In the genomic region with DNA sequence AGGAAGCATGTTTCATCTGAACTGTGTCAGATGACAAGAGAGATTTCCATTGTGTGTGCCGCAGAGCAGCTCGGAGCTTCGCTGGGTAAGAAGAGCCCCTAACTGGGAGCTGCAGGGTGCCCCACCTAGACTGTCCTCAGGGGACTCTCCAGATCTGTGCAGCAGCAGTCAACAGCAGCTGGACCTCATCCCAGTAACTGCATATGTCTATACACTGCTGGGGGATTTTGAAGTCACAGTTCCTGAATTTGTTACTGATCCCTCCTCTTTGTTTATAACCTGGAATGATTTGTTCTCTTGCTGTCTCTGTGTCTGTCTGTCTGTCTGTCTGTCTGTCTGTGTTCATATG, we compare ENCODE assay signal across 12 mouse cellular contexts.
DNase-seq lines count a peak whose midpoint lies in the region; ATAC-seq lines count a peak whose summit lies in the region.
"Had no signal": no experiment of that assay in that cellular context is flagged by ENCODE, and none has a peak within 500 bp of the region (broad histone marks: within the 10 kb centered on the region; RNA-seq: fewer than 3 reads in every experiment).

No protein-coding gene starts in this region.

- intact Hi-C loops in gastrocnemius, postnatal 14 days (cut with DNase I; ENCODE audit: low total_unique reads), result no loop called here

- H3K9me3 ChIP-seq in heart, embryonic 12.5 days (replicated peaks), result no peaks in the 10 kb centered on the region
- no peaks in the 10 kb centered on the region for H3K9me3 ChIP-seq in lung, embryonic 15.5 days
- H3K9me3 ChIP-seq in limb, embryonic 15.5 days, result no peaks in the 10 kb centered on the region

- no peak overlapping the region for H3K27ac ChIP-seq in heart, embryonic 12.5 days (ENCODE audit: poor library complexity, severe bottlenecking)
- H3K27ac ChIP-seq in lung, embryonic 15.5 days, result no peak overlapping the region
- H3K27ac ChIP-seq in limb, embryonic 15.5 days, result no peak overlapping the region
- H3K27ac ChIP-seq: left cerebral cortex, adult 2 months had no signal

- DNase-seq in heart, adult 11 months, result peak; percentile 46
- DNase-seq in lung, postnatal 25 days (ENCODE audit: low spot score), result no peak
- peak; percentile 20 for DNase-seq in NIH3T3 (ENCODE audit: low read depth)
- DNase-seq in cerebellum, adult 11 months, result no peak
- no peak for DNase-seq in gastrocnemius, postnatal 14 days
- DNase-seq: gastrocnemius, postnatal 10 days; thymus, postnatal 25 days had no signal

- ATAC-seq in heart, embryonic 12.5 days (ENCODE audit: insufficient number of reproducible peaks, low FRiP score), result no peak
- peak; percentile 77 for ATAC-seq in lung, embryonic 15.5 days (ENCODE audit: borderline replicate concordance, extremely low read depth, low FRiP score, low TSS enrichment)
- ATAC-seq in limb, embryonic 15.5 days (ENCODE audit: insufficient number of reproducible peaks, low FRiP score, low TSS enrichment, low read depth), result 0 out of 2 replicates have a peak, but pooled peaks have one; percentile 52
- ATAC-seq: inflammation-experienced regulatory T-cells, adult 6 months had no signal

- H3K27me3 ChIP-seq in heart, embryonic 12.5 days (replicated peaks), result peaks cover 28% of the 10 kb centered on the region
- H3K27me3 ChIP-seq in lung, embryonic 15.5 days, result no peaks in the 10 kb centered on the region
- no peaks in the 10 kb centered on the region for H3K27me3 ChIP-seq in limb, embryonic 15.5 days

- no peaks in the 10 kb centered on the region for H3K36me3 ChIP-seq in heart, embryonic 12.5 days
- no peaks in the 10 kb centered on the region for H3K36me3 ChIP-seq in lung, embryonic 15.5 days
- H3K36me3 ChIP-seq in limb, embryonic 15.5 days, result no peaks in the 10 kb centered on the region

- no peak overlapping the region for H3K9ac ChIP-seq in heart, embryonic 12.5 days
- no peak overlapping the region for H3K9ac ChIP-seq in lung, embryonic 15.5 days
- H3K9ac ChIP-seq in limb, embryonic 15.5 days, result no peak overlapping the region

- H3K4me2 ChIP-seq in heart, embryonic 12.5 days, result no peak overlapping the region
- no peak overlapping the region; the same call in 1 of the 2 replicates for H3K4me2 ChIP-seq in lung, embryonic 15.5 days
- no peak overlapping the region for H3K4me2 ChIP-seq in limb, embryonic 15.5 days

- peaks cover 15% of the 10 kb centered on the region for H3K4me1 ChIP-seq in heart, embryonic 12.5 days (replicated peaks)
- H3K4me1 ChIP-seq in lung, embryonic 15.5 days, result peaks cover 12% of the 10 kb centered on the region
- H3K4me1 ChIP-seq in limb, embryonic 15.5 days, result peaks cover 28% of the 10 kb centered on the region

- no peak overlapping the region for H3K4me3 ChIP-seq in heart, embryonic 12.5 days
- no peak overlapping the region for H3K4me3 ChIP-seq in lung, embryonic 15.5 days
- no peak overlapping the region for H3K4me3 ChIP-seq in limb, embryonic 15.5 days
- H3K4me3 ChIP-seq: left cerebral cortex, adult 2 months had no signal

- WGBS in heart, embryonic 12.5 days, result 52% methylated on average over 3 of the region's 3 CpGs
- 37% methylated on average over 3 of the region's 3 CpGs for WGBS in lung, embryonic 15.5 days
- WGBS in limb, embryonic 15.5 days, result 42% methylated on average over 3 of the region's 3 CpGs

Comparison
In these comparisons a context has a peak if more than half of its experiments do, and no peak if none do; other contexts are left out.
1. DNase-seq: peak in heart, adult 11 months (single experiment) and NIH3T3 (single experiment); none in lung, postnatal 25 days (single experiment), cerebellum, adult 11 months (single experiment) and gastrocnemius, postnatal 14 days (single experiment).